Mouse (Mus musculus): ENCODE data around the gene Neu1. TPM values are rescaled to one million over a fixed set of nuclear protein-coding genes. Genes with fewer than 3 reads are reported as not detected.
A peak's percentile ranks its signal among the peaks of the same experiment; 100 is the strongest.
"Not testable (repeated sequence)": the region's sequence is repeated elsewhere in the genome, so short reads cannot be mapped to it uniquely, and the experiment has no call there.

Neu1 gene
- total RNA-seq, 2 experiments from 2014 or later: 24.5 to 28.4 TPM

GRCm38 (mm10) chr17:34946486-34947140, 15.6 kb downstream of the Neu1 start:
- ATAC-seq (replicated peaks; ENCODE audit: poor library complexity): no peak

- peak; percentile 10; the same call in 1 of the 2 replicates for ATAC-seq (replicated peaks; ENCODE audit: poor library complexity)
Observed at GRCm38 (mm10) chr17:34947606-34948005, 16.6 kb downstream of the Neu1 start.

- ATAC-seq (replicated peaks; ENCODE audit: poor library complexity): not testable (repeated sequence)
Observed at GRCm38 (mm10) chr17:34948721-34949552, 17.9 kb downstream of the Neu1 start.

- ATAC-seq (replicated peaks; ENCODE audit: poor library complexity): no peak
Observed at GRCm38 (mm10) chr17:34949553-34949969, 18.5 kb downstream of the Neu1 start.

GRCm38 (mm10) chr17:34950514-34951455, 19.7 kb downstream of the Neu1 start:
- ATAC-seq (replicated peaks; ENCODE audit: poor library complexity): no peak

GRCm38 (mm10) chr17:34951636-34952377, 20.8 kb downstream of the Neu1 start:
- ATAC-seq (replicated peaks; ENCODE audit: poor library complexity): no peak

GRCm38 (mm10) chr17:34952378-34953040, 21.5 kb downstream of the Neu1 start:
- peak; percentile 76 for ATAC-seq (replicated peaks; ENCODE audit: poor library complexity)

- ATAC-seq (replicated peaks; ENCODE audit: poor library complexity): no peak
Observed at GRCm38 (mm10) chr17:34953258-34953657, 22.2 kb downstream of the Neu1 start.

GRCm38 (mm10) chr17:34953904-34954303, 22.9 kb downstream of the Neu1 start:
- ATAC-seq (replicated peaks; ENCODE audit: poor library complexity): no peak

GRCm38 (mm10) chr17:34954831-34955230, 23.8 kb downstream of the Neu1 start:
- ATAC-seq (replicated peaks; ENCODE audit: poor library complexity): no peak

- no peak for ATAC-seq (replicated peaks; ENCODE audit: poor library complexity)
Observed at GRCm38 (mm10) chr17:34955884-34956283, 24.8 kb downstream of the Neu1 start.

GRCm38 (mm10) chr17:34956340-34956739, 25.3 kb downstream of the Neu1 start:
- ATAC-seq (replicated peaks; ENCODE audit: poor library complexity): no peak

- not testable (repeated sequence) for ATAC-seq (replicated peaks; ENCODE audit: poor library complexity)
Observed at GRCm38 (mm10) chr17:34957291-34957690, 26.2 kb downstream of the Neu1 start.

GRCm38 (mm10) chr17:34957966-34958365, 26.9 kb downstream of the Neu1 start:
- ATAC-seq (replicated peaks; ENCODE audit: poor library complexity): not testable (repeated sequence)

GRCm38 (mm10) chr17:34958734-34959129, 27.7 kb downstream of the Neu1 start:
- peak; percentile 26 for ATAC-seq (replicated peaks; ENCODE audit: poor library complexity)

- ATAC-seq (replicated peaks; ENCODE audit: poor library complexity): peak; percentile 87
Observed at GRCm38 (mm10) chr17:34959130-34959778, 28.2 kb downstream of the Neu1 start, which contains the start of gene Hspa1b. Gene Hspa1b, minus strand, starts transcription at chr17:34959238.

GRCm38 (mm10) chr17:34959881-34960515, 28.9 kb downstream of the Neu1 start:
- peak; percentile 32; the same call in 1 of the 2 replicates for ATAC-seq (replicated peaks; ENCODE audit: poor library complexity)

- no peak for ATAC-seq (replicated peaks; ENCODE audit: poor library complexity)
Observed at GRCm38 (mm10) chr17:34960702-34961493, 29.8 kb downstream of the Neu1 start.

Data from megakaryocyte progenitor cell, adult 5-6 weeks (primary cell).